Mouse (Mus musculus): ENCODE data around the gene Fam160a2. TPM values are rescaled to one million over a fixed set of nuclear protein-coding genes. Genes with fewer than 3 reads are reported as not detected.

Gene Fam160a2
- polyA plus RNA-seq, 1 experiment, result 16.4 TPM

DNA sequence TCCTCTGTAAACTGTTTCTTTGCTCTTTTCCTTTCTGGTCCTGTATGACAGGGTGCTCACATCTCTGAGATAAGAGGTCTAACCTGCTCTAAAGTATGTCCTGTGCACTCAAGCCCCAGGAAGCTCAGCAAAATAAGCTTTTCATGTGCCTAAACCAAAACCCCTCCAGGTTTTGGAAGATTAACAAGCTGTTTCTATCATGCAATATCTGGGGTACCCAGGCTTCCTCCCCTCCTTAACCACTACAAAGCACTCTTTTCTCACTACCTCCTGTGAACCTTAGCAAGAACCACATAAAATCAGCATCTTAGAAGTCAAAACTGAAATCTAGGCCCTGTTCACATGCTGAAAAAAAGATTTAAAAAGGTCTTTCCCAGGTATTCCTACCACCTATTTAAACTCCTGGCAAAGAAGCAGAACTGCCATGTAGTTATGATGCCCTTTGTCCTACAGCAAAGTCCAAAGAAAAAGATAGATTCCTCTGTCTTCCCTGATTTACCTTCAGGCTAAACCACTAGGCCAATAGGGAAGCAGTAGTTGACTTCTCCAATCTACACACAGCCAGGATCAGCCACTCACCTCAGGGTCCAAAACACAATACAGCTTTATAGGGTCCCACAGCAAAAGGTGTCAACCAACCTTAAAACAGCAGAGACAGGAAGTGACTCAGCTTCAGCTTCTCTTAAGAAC lies 4.6 kb downstream of the Fam160a2 start:
- no peak overlapping the region for H3K4me3 ChIP-seq
- H3K27me3 ChIP-seq (ENCODE audit: control insufficient read depth, insufficient read depth, insufficient read length), result no peaks in the 10 kb centered on the region
- H3K4me2 ChIP-seq (ENCODE audit: low read depth), result no peak overlapping the region
- no peak overlapping the region for H3ac ChIP-seq (ENCODE audit: control insufficient read depth, insufficient read length)
- TF ChIP-seq SRF (IDR thresholded peaks at IDR 0.05; ENCODE audit: control insufficient read depth, insufficient read length, low read depth) (no peak), TCF3 (IDR thresholded peaks at IDR 0.05; ENCODE audit: insufficient read length, low read depth) (no peak), MYOD1 (IDR thresholded peaks at IDR 0.05; ENCODE audit: control insufficient read depth in 1 of 3, insufficient read length in 2 of 3, low read depth in 2 of 3) (no peak), TCF12 (IDR thresholded peaks at IDR 0.05; ENCODE audit: insufficient read depth, poor library complexity, severe bottlenecking) (no peak), POLR2A (IDR thresholded peaks at IDR 0.05; ENCODE audit: insufficient read length, low read depth) (no peak), CEBPB (IDR thresholded peaks at IDR 0.05; ENCODE audit: insufficient read depth, poor library complexity, severe bottlenecking) (no peak), MYOG (IDR thresholded peaks at IDR 0.05; ENCODE audit: control insufficient read depth in 1 of 3, insufficient read depth in 1 of 3, insufficient read length in 2 of 3, low read depth in 2 of 3) (no peak), MAX (IDR thresholded peaks at IDR 0.05; ENCODE audit: low read depth) (no peak), POLR2AphosphoS2 (IDR thresholded peaks at IDR 0.05; ENCODE audit: insufficient read length, low read depth) (no peak), REST (IDR thresholded peaks at IDR 0.05; ENCODE audit: insufficient read depth, insufficient read length) (no peak)
- peaks cover 36% of the 10 kb centered on the region for H3K79me2 ChIP-seq (ENCODE audit: control insufficient read depth, insufficient read depth)
- peaks cover 9% of the 10 kb centered on the region for H3K36me3 ChIP-seq (ENCODE audit: control insufficient read depth, insufficient read depth)

DNA sequence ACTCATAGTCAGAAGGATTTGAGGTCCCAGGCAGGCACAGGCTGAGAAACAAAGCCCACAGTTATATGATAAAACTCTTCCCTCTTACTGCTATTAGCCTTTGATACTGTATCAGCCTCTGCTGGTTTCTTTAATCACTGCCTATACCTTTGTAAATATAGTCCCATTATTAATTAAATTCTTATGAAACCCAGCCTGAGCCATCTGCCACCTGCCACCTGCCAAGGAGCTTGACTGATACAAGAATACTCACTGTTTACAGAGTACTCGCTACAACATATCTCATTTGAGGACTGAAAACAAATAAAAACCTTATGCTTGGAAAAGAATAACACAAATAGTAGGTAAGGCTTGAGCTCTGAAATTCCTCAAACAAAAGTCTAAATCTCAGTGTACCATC lies 5.2 kb downstream of the Fam160a2 start:
- H3K36me3 ChIP-seq (ENCODE audit: control insufficient read depth, insufficient read depth), result peaks cover 9% of the 10 kb centered on the region
- no peak overlapping the region for H3K4me3 ChIP-seq
- H3ac ChIP-seq (ENCODE audit: control insufficient read depth, insufficient read length), result no peak overlapping the region
- no peak overlapping the region for H3K4me2 ChIP-seq (ENCODE audit: low read depth)
- H3K79me2 ChIP-seq (ENCODE audit: control insufficient read depth, insufficient read depth), result peaks cover 35% of the 10 kb centered on the region
- no peaks in the 10 kb centered on the region for H3K27me3 ChIP-seq (ENCODE audit: control insufficient read depth, insufficient read depth, insufficient read length)
- TF ChIP-seq CEBPB (IDR thresholded peaks at IDR 0.05; ENCODE audit: insufficient read depth, poor library complexity, severe bottlenecking) (no peak), SRF (IDR thresholded peaks at IDR 0.05; ENCODE audit: control insufficient read depth, insufficient read length, low read depth) (no peak), POLR2AphosphoS2 (IDR thresholded peaks at IDR 0.05; ENCODE audit: insufficient read length, low read depth) (no peak), MYOD1 (IDR thresholded peaks at IDR 0.05; ENCODE audit: control insufficient read depth in 1 of 3, insufficient read length in 2 of 3, low read depth in 2 of 3) (no peak), MYOG (IDR thresholded peaks at IDR 0.05; ENCODE audit: control insufficient read depth in 1 of 3, insufficient read depth in 1 of 3, insufficient read length in 2 of 3, low read depth in 2 of 3) (no peak), E2F4 (IDR thresholded peaks at IDR 0.05; ENCODE audit: insufficient read depth) (no peak), TCF12 (IDR thresholded peaks at IDR 0.05; ENCODE audit: insufficient read depth, poor library complexity, severe bottlenecking) (no peak)

DNA sequence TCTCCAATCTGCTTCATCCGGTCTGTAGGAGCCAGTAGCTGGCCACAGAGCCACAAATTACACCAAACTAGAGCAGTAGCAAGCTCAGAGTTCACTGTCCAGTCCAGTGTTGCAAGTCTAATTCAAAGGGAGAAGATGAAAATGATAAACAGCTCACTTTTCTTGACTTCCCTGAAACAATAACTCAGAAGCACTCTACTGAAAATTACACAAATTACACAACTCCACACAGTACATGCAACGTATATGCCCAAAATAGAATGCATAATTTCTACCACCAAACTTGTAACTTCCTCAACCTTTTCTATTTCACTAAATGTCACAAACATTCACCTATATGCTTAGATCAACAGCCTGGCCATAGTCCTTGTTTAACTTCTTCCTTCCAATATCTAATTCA lies 9.6 kb downstream of the Fam160a2 start:
- H3K36me3 ChIP-seq (ENCODE audit: control insufficient read depth, insufficient read depth), result peaks cover 28% of the 10 kb centered on the region
- H3K27me3 ChIP-seq (ENCODE audit: control insufficient read depth, insufficient read depth, insufficient read length), result no peaks in the 10 kb centered on the region
- TF ChIP-seq E2F4 (IDR thresholded peaks at IDR 0.05; ENCODE audit: insufficient read depth) (no peak), TCF12 (IDR thresholded peaks at IDR 0.05; ENCODE audit: insufficient read depth, poor library complexity, severe bottlenecking) (no peak), CEBPB (IDR thresholded peaks at IDR 0.05; ENCODE audit: insufficient read depth, poor library complexity, severe bottlenecking) (no peak), REST (IDR thresholded peaks at IDR 0.05; ENCODE audit: insufficient read depth, insufficient read length) (no peak), MYOG (IDR thresholded peaks at IDR 0.05; ENCODE audit: control insufficient read depth in 1 of 3, insufficient read depth in 1 of 3, insufficient read length in 2 of 3, low read depth in 2 of 3) (no peak)
- no peaks in the 10 kb centered on the region for H3K79me2 ChIP-seq (ENCODE audit: control insufficient read depth, insufficient read depth)
- no peak overlapping the region for H3K4me3 ChIP-seq
- H3K4me2 ChIP-seq (ENCODE audit: low read depth), result no peak overlapping the region
- no peak overlapping the region for H3ac ChIP-seq (ENCODE audit: control insufficient read depth, insufficient read length)

DNA sequence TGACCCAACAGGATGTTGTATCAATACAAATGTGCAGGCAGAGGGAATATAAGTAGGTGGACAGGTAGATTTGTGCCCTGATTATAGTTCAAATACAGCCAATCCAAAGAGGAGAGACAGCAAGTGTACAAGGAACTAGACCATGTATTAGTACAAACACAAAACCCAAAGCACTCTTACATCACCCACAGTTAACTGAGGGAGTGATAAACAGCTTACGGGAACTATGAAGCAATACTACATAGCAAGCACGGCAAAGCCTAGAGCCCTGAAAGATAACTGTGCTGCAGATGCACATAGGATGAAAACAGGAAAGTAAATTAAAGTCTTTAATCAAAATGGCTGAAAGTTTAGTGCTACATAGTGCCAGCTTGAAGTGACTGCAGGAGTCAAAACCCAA lies 12.2 kb downstream of the Fam160a2 start:
- H3ac ChIP-seq (ENCODE audit: control insufficient read depth, insufficient read length), result no peak overlapping the region
- H3K79me2 ChIP-seq (ENCODE audit: control insufficient read depth, insufficient read depth), result no peaks in the 10 kb centered on the region
- H3K27me3 ChIP-seq (ENCODE audit: control insufficient read depth, insufficient read depth, insufficient read length), result no peaks in the 10 kb centered on the region
- TF ChIP-seq CEBPB (IDR thresholded peaks at IDR 0.05; ENCODE audit: insufficient read depth, poor library complexity, severe bottlenecking) (no peak), USF1 (IDR thresholded peaks at IDR 0.05; ENCODE audit: low read depth) (no peak), POLR2A (IDR thresholded peaks at IDR 0.05; ENCODE audit: insufficient read length, low read depth) (no peak), MYOG (IDR thresholded peaks at IDR 0.05; ENCODE audit: control insufficient read depth in 1 of 3, insufficient read depth in 1 of 3, insufficient read length in 2 of 3, low read depth in 2 of 3) (no peak), TCF3 (IDR thresholded peaks at IDR 0.05; ENCODE audit: insufficient read length, low read depth) (no peak), REST (IDR thresholded peaks at IDR 0.05; ENCODE audit: insufficient read depth, insufficient read length) (no peak)
- no peak overlapping the region for H3K4me2 ChIP-seq (ENCODE audit: low read depth)
- H3K4me3 ChIP-seq, result no peak overlapping the region
- H3K36me3 ChIP-seq (ENCODE audit: control insufficient read depth, insufficient read depth), result peaks cover 39% of the 10 kb centered on the region

DNA sequence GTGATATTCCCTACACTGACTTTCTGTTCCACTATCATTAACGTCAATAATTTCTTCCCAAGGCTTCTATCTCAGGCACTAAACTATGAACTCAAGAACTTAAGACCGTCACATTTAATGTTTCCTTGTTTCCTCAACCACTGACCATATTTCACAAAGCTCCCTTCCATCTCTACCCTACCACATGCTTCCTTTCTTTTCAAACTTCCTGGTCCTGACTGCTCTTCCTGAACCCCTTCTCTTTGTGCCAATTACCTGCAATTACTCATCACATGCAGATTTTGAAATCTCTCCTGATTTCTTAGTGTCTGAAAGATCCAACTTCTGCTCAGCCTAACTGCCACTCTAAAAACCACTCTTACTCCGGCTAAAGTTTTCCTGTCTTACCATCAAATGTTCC lies 19.5 kb downstream of the Fam160a2 start:
- Histone ChIP-seq H3K27me3 (ENCODE audit: control insufficient read depth, insufficient read depth, insufficient read length) (no peaks in the 10 kb centered on the region), H3ac (ENCODE audit: control insufficient read depth, insufficient read length) (no peak overlapping the region), H3K4me2 (ENCODE audit: low read depth) (no peak overlapping the region), H3K4me3 (no peak overlapping the region), H3K79me2 (ENCODE audit: control insufficient read depth, insufficient read depth) (no peaks in the 10 kb centered on the region), H3K36me3 (ENCODE audit: control insufficient read depth, insufficient read depth) (peaks cover 42% of the 10 kb centered on the region)
- TF ChIP-seq POLR2A (IDR thresholded peaks at IDR 0.05; ENCODE audit: insufficient read length, low read depth) (no peak), TCF12 (IDR thresholded peaks at IDR 0.05; ENCODE audit: insufficient read depth, poor library complexity, severe bottlenecking) (no peak), USF1 (IDR thresholded peaks at IDR 0.05; ENCODE audit: low read depth) (no peak), POLR2AphosphoS2 (IDR thresholded peaks at IDR 0.05; ENCODE audit: insufficient read length, low read depth) (no peak), MYOD1 (IDR thresholded peaks at IDR 0.05; ENCODE audit: control insufficient read depth in 1 of 3, insufficient read length in 2 of 3, low read depth in 2 of 3) (no peak), TCF3 (IDR thresholded peaks at IDR 0.05; ENCODE audit: insufficient read length, low read depth) (no peak), SRF (IDR thresholded peaks at IDR 0.05; ENCODE audit: control insufficient read depth, insufficient read length, low read depth) (no peak), CEBPB (IDR thresholded peaks at IDR 0.05; ENCODE audit: insufficient read depth, poor library complexity, severe bottlenecking) (no peak), MYOG (IDR thresholded peaks at IDR 0.05; ENCODE audit: control insufficient read depth in 1 of 3, insufficient read depth in 1 of 3, insufficient read length in 2 of 3, low read depth in 2 of 3) (no peak), REST (IDR thresholded peaks at IDR 0.05; ENCODE audit: insufficient read depth, insufficient read length) (no peak), E2F4 (IDR thresholded peaks at IDR 0.05; ENCODE audit: insufficient read depth) (no peak), MAX (IDR thresholded peaks at IDR 0.05; ENCODE audit: low read depth) (no peak)

Data from myocyte (in vitro differentiated cells).